Mouse (Mus musculus) bone marrow, adult 2 months (tissue): ENCODE results near the gene Skor1. TPM values are rescaled to one million over a fixed set of nuclear protein-coding genes. Genes with fewer than 3 reads are reported as not detected.

ENCODE experiments used
- H3K27ac ChIP-seq: fragments of 200-500 bp; 2 replicates; pipeline ENCODE4 v1.5.1; 2012; ENCODE audit warnings: low read depth, mild to moderate bottlenecking, control low read depth, inconsistent platforms, low read length; ENCODE audit not compliant: control insufficient read depth, poor library complexity, insufficient read depth
- H3K4me1 ChIP-seq: fragments of 200-500 bp; 2 replicates; pipeline ENCODE4 v1.6.1; 2011; ENCODE audit warnings: low read length; ENCODE audit not compliant: control insufficient read depth, insufficient read depth
- H3K4me3 ChIP-seq: fragments of 200-500 bp; replicated peaks from 2 replicates; pipeline ENCODE3; 2011; ENCODE audit warnings: mild to moderate bottlenecking, low read depth, low read length, control low read depth; ENCODE audit not compliant: control insufficient read depth
- CTCF ChIP-seq: fragments of 200-500 bp; IDR thresholded peaks from 2 replicates; pipeline ENCODE4 v1.5.1; 2011; ENCODE audit warnings: low read length, control low read depth; ENCODE audit not compliant: control insufficient read depth, insufficient read depth
- POLR2A ChIP-seq: fragments of 200-500 bp; IDR thresholded peaks from 2 replicates; pipeline ENCODE4 v1.6.1; 2011; ENCODE audit warnings: low read depth, mild to moderate bottlenecking, control low read depth, low read length, borderline replicate concordance; ENCODE audit not compliant: control insufficient read depth
- WGBS: fragments of 180-500 bp; shearing (Covaris S2); methylation state at CpG from one replicate; pipeline ENCODE4 v1.1.7; 2018; 5-methylcytosine and 5-hydroxymethylcytosine counted together
- polyA plus RNA-seq: library from polyadenylated mRNA; stranded (reverse); fragments of >200 nt; gene quantifications from 2 replicates; pipeline ENCODE4 v1.2.4, GENCODE M21; 2011; ENCODE audit warnings: low replicate concordance; ENCODE audit not compliant: missing spikeins, insufficient read depth, insufficient read length

Skor1 gene
- polyA plus RNA-seq, 1 experiment = not detected

DNA sequence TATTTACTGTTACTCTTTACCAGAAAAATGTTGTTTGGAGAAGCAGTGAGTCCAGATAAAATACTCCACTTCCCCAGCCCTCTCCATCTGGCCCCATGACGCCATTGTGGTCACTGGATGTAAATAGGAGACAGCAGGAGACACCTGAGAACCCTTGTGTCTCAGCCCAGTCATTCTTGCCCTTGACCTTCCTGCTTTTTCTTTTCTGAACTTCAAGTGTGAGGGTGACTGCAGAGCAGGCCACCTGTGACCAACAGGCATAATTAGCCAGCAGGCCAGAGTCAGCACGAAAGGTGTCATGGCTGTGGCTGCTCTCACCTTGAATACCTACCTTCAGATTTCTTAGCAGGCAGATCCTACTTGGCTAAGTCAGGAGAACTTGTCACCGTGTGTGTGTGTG lies 36.2 kb downstream of the Skor1 start:
- Histone ChIP-seq H3K4me1 (no peaks in the 10 kb centered on the region; the same call in 1 of the 2 replicates), H3K27ac (no peak overlapping the region), H3K4me3 (no peak overlapping the region)
- 73% methylated on average over 3 of the region's 3 CpGs for WGBS
- no peak for TF ChIP-seq POLR2A
- no peak for TF ChIP-seq CTCF

DNA sequence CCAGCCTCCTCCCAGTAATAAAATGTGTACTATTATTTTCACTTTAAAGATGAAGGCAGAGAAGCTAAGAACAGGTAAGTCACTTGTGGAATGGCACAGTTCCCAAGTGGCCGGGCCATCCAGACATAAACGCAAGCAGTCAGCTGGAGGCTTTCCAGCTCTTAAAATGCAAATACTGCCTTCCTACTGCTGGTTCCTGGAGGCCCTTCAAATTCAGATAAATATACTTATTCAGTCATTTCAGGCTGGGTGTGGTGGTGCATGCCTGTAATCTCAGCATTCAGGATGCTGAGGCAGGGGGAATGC lies 39.0 kb downstream of the Skor1 start:
- H3K4me3 ChIP-seq = no peak overlapping the region
- TF ChIP-seq POLR2A = no peak
- TF ChIP-seq CTCF = no peak
- H3K27ac ChIP-seq = no peak overlapping the region
- no peaks in the 10 kb centered on the region; the same call in 1 of the 2 replicates for H3K4me1 ChIP-seq
- 28% methylated on average over 2 of the region's 2 CpGs for WGBS

- H3K4me1 ChIP-seq = no peaks in the 10 kb centered on the region; the same call in 1 of the 2 replicates
- H3K27ac ChIP-seq = no peak overlapping the region
- 2% methylated on average over 34 of the region's 34 CpGs for WGBS
- TF ChIP-seq CTCF (no peak), POLR2A (no peak)
- H3K4me3 ChIP-seq = peak overlapping the region; percentile 23
Observed at GRCm38 (mm10) chr9:63109020-63109781, 39.6 kb downstream of the Skor1 start.

DNA sequence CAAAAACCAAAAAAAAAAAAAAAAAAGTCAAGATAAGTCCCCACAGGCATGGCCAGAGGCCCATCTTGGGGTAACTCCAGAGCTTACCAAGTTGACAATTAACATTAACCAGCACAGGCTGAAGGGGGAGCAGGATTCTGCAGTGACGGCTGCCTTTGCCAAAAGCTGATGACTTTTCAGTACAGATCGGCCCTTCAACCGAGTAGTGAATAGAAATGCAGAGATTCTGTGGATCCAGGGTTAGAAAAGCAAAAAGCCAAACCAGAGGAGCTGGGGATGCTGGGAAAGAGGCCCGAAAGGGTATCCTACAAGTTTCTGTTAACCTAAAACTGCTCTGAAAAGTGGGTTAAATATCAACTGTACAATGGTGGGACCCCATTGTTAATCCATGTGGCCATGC lies 40.2 kb downstream of the Skor1 start:
- TF ChIP-seq POLR2A = no peak
- TF ChIP-seq CTCF = no peak
- Histone ChIP-seq H3K27ac (no peak overlapping the region), H3K4me1 (no peaks in the 10 kb centered on the region; the same call in 1 of the 2 replicates), H3K4me3 (peak overlapping the region; percentile 23)
- WGBS = 39% methylated on average over 4 of the region's 4 CpGs

GRCm38 (mm10) chr9:63100660-63101059 lies 48.1 kb downstream of the Skor1 start:
- WGBS = 78% methylated on average over 5 of the region's 5 CpGs
- no peaks in the 10 kb centered on the region; the same call in 1 of the 2 replicates for H3K4me1 ChIP-seq
- H3K4me3 ChIP-seq = no peak overlapping the region
- no peak overlapping the region for H3K27ac ChIP-seq
- TF ChIP-seq POLR2A (no peak), CTCF (no peak)

DNA sequence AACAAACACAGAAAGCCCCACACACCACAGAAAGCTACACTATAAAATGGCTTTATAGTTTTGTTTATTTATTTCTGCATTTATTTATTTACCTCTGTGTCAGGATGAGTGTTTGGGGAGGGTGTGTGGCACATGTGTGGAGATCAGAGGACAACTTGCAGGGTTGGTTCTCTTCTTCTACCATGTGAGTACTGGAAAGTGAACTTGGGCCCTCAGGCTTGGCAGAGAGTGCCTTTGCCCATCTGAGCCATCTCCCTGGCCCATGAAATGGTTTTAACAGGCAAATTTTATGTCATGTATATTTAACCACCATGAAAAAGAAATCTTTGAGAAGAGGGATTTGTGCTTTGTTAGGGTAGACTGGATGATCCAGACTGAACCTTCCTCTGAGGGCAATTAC lies 48.9 kb downstream of the Skor1 start:
- no peaks in the 10 kb centered on the region; the same call in 1 of the 2 replicates for H3K4me1 ChIP-seq
- no peak overlapping the region for H3K4me3 ChIP-seq
- TF ChIP-seq CTCF (no peak), POLR2A (no peak)
- H3K27ac ChIP-seq = no peak overlapping the region

GRCm38 (mm10) chr9:63099344-63099743 lies 49.4 kb downstream of the Skor1 start:
- TF ChIP-seq POLR2A (no peak), CTCF (no peak)
- no peak overlapping the region for H3K27ac ChIP-seq
- H3K4me1 ChIP-seq = no peaks in the 10 kb centered on the region; the same call in 1 of the 2 replicates
- H3K4me3 ChIP-seq = no peak overlapping the region
- 82% methylated on average over 4 of the region's 4 CpGs for WGBS

DNA sequence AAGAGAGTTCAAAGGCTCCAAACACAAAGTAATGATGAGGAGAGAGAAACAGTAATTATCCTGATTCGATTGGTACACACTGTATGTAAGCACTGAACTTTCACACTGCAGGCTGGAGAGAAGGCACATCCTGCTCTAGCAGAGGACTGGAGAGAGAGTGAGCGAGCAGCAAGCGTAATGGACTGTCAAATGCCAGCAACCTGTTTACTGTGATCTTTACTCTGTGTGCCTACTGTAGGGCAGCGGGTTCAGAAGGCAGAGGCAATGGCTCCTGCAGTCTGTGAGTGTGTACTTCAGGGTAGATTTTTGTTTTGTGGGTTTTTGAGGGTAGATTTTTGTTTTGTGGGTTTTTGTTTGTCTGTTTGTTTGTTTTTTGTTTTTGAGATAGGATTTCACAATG lies 49.9 kb downstream of the Skor1 start:
- WGBS = 86% methylated on average over 4 of the region's 4 CpGs
- TF ChIP-seq POLR2A (no peak), CTCF (no peak)
- H3K4me1 ChIP-seq = no peaks in the 10 kb centered on the region; the same call in 1 of the 2 replicates
- H3K27ac ChIP-seq = no peak overlapping the region
- no peak overlapping the region for H3K4me3 ChIP-seq
